ENCODE assay signal across 15 mouse cellular contexts in genomic region chr2:132723958-132724431, GRCm38 (mm10). TPM values are rescaled to one million over a fixed set of nuclear protein-coding genes. Genes with fewer than 3 reads are reported as not detected.
DNase-seq lines count a peak whose midpoint lies in the region; ATAC-seq lines count a peak whose summit lies in the region.
"Had no signal": no experiment of that assay in that cellular context is flagged by ENCODE, and none has a peak within 500 bp of the region (broad histone marks: within the 10 kb centered on the region; RNA-seq: fewer than 3 reads in every experiment).

No protein-coding gene starts in this region.

- peak; percentile 33 for ATAC-seq in forebrain, embryonic 15.5 days (replicated peaks)
- ATAC-seq in midbrain, embryonic 13.5 days, result peak; percentile 77
- ATAC-seq in heart, embryonic 11.5 days (replicated peaks; ENCODE audit: insufficient number of reproducible peaks, low FRiP score, low TSS enrichment), result no peak
- ATAC-seq: liver, embryonic 12.5 days had no signal

- WGBS in forebrain, embryonic 15.5 days, result 17% methylated on average over 5 of the region's 5 CpGs
- WGBS in midbrain, embryonic 13.5 days, result 22% methylated on average over 5 of the region's 5 CpGs
- 73% methylated on average over 5 of the region's 5 CpGs for WGBS in heart, embryonic 11.5 days (ENCODE audit: insufficient replicate concordance)

- H3K27me3 ChIP-seq in forebrain, embryonic 15.5 days, result no peaks in the 10 kb centered on the region
- H3K27me3 ChIP-seq in midbrain, embryonic 13.5 days, result no peaks in the 10 kb centered on the region
- H3K27me3 ChIP-seq in heart, embryonic 11.5 days (ENCODE audit: control insufficient read depth, insufficient read depth, low read length), result no peaks in the 10 kb centered on the region
- H3K27me3 ChIP-seq: liver, embryonic 12.5 days had no signal

- no peak overlapping the region for H3K4me2 ChIP-seq in forebrain, embryonic 15.5 days (replicated peaks)
- no peak overlapping the region for H3K4me2 ChIP-seq in midbrain, embryonic 13.5 days (replicated peaks)
- no peak overlapping the region for H3K4me2 ChIP-seq in heart, embryonic 11.5 days
- H3K4me2 ChIP-seq: liver, embryonic 12.5 days had no signal

- H3K9ac ChIP-seq in forebrain, embryonic 15.5 days (replicated peaks), result no peak overlapping the region
- H3K9ac ChIP-seq in midbrain, embryonic 13.5 days (replicated peaks), result no peak overlapping the region
- no peak overlapping the region for H3K9ac ChIP-seq in heart, embryonic 11.5 days (ENCODE audit: low read depth, low read length)
- H3K9ac ChIP-seq: liver, embryonic 12.5 days had no signal

- DNase-seq in cerebellum, postnatal 10 days, result peak; percentile 65 to 71
- DNase-seq in cerebellum, adult 11-12 months, result no peak
- DNase-seq in 416B (ENCODE audit: low read depth), result peak; percentile 26
- DNase-seq in frontal cortex, postnatal 25 days (ENCODE audit: low spot score in 2 of 2), result no peak
- DNase-seq in layer of hippocampus, postnatal 36 days, result no peak
- DNase-seq: heart, postnatal 14 days; lung, postnatal 4 days; thymus, postnatal 25 days had no signal

- H3K36me3 ChIP-seq in forebrain, embryonic 15.5 days, result no peaks in the 10 kb centered on the region
- H3K36me3 ChIP-seq in midbrain, embryonic 13.5 days, result no peaks in the 10 kb centered on the region
- H3K36me3 ChIP-seq in heart, embryonic 11.5 days (ENCODE audit: control insufficient read depth, insufficient read depth, low read length), result 0 out of 2 replicates have a peak, but pooled peaks cover 2% of the 10 kb centered on the region
- H3K36me3 ChIP-seq: liver, embryonic 12.5 days had no signal

- no peak overlapping the region for H3K4me3 ChIP-seq in forebrain, embryonic 15.5 days
- no peak overlapping the region for H3K4me3 ChIP-seq in midbrain, embryonic 13.5 days (replicated peaks)
- no peak overlapping the region for H3K4me3 ChIP-seq in heart, embryonic 11.5 days (ENCODE audit: low read depth, low read length)
- H3K4me3 ChIP-seq: left cerebral cortex, adult 2 months; liver, embryonic 12.5 days had no signal

- H3K27ac ChIP-seq in forebrain, embryonic 15.5 days (replicated peaks), result 0 out of 2 replicates have a peak overlapping the region, but pooled peaks have one; percentile 37
- H3K27ac ChIP-seq in midbrain, embryonic 13.5 days, result peak overlapping the region; percentile 77
- H3K27ac ChIP-seq in heart, embryonic 11.5 days (ENCODE audit: low read depth, low read length), result no peak overlapping the region
- H3K27ac ChIP-seq: kidney, postnatal 0 days; left cerebral cortex, adult 2 months; liver, embryonic 12.5 days had no signal

- no peaks in the 10 kb centered on the region for H3K9me3 ChIP-seq in forebrain, embryonic 15.5 days
- H3K9me3 ChIP-seq in midbrain, embryonic 13.5 days, result no peaks in the 10 kb centered on the region
- H3K9me3 ChIP-seq in heart, embryonic 11.5 days (replicated peaks; ENCODE audit: control insufficient read depth, low read length), result no peaks in the 10 kb centered on the region
- H3K9me3 ChIP-seq: liver, embryonic 12.5 days had no signal

- H3K4me1 ChIP-seq in forebrain, embryonic 15.5 days, result peaks cover 27% of the 10 kb centered on the region
- H3K4me1 ChIP-seq in midbrain, embryonic 13.5 days (replicated peaks), result peaks cover 29% of the 10 kb centered on the region
- peaks cover 2% of the 10 kb centered on the region; the same call in 1 of the 2 replicates for H3K4me1 ChIP-seq in heart, embryonic 11.5 days (ENCODE audit: control insufficient read depth, insufficient read depth, low read length)

RNA-seq across cellular contexts. Expression of gene Shld1, which starts 37.3 kb away (rescaled TPM):
- polyA plus RNA-seq in forebrain, embryonic 15.5 days (2015; fragmentation: Nextera tagmentation; extraction: Ambion mirVana), result 22.1 and 24.6 TPM in 2 replicates
- polyA plus RNA-seq in midbrain, embryonic 13.5 days (2015; fragmentation: Nextera tagmentation; extraction: Ambion mirVana), result 22.2 and 23.5 TPM in 2 replicates
- polyA plus RNA-seq in heart, embryonic 11.5 days (2014; fragmentation: Nextera tagmentation; extraction: Ambion mirVana), result 15.3 and 18.0 TPM in 2 replicates
- total RNA-seq in layer of hippocampus, postnatal 36 days (2021), result 10 to 100 TPM in 1 of 2 experiments, 1 to 10 TPM in 1; 9.7 to 11.4 TPM

RNA-seq across cellular contexts. Expression of gene Chgb, which starts 57.1 kb away (rescaled TPM):
- 36.3 and 39.4 TPM in 2 replicates for polyA plus RNA-seq in forebrain, embryonic 15.5 days (2015; fragmentation: Nextera tagmentation; extraction: Ambion mirVana)
- polyA plus RNA-seq in midbrain, embryonic 13.5 days (2015; fragmentation: Nextera tagmentation; extraction: Ambion mirVana), result 66.3 and 77.7 TPM in 2 replicates
- 0.19 and 0.51 TPM in 2 replicates for polyA plus RNA-seq in heart, embryonic 11.5 days (2014; fragmentation: Nextera tagmentation; extraction: Ambion mirVana)
- 100 to 1,000 TPM; 295 to 348 TPM for total RNA-seq in layer of hippocampus, postnatal 36 days (2021)
- polyA plus RNA-seq: gonadal fat pad, adult 2 months had no signal

Comparison
In these comparisons a context has a peak if more than half of its experiments do, and no peak if none do; other contexts are left out.
1. DNase-seq: peak in cerebellum, postnatal 10 days (2 of 2) and 416B (single experiment); none in cerebellum, adult 11-12 months (single experiment), frontal cortex, postnatal 25 days (0 of 2) and layer of hippocampus, postnatal 36 days (0 of 2).
2. RNA of gene Chgb, which starts 57.1 kb away (polyA plus RNA-seq): 66.3 to 77.7 TPM in midbrain, embryonic 13.5 days and 36.3 to 39.4 TPM in forebrain, embryonic 15.5 days; 0.19 to 0.51 TPM in heart, embryonic 11.5 days; every median in the first group is over 10 times any median in the second.